Mouse (Mus musculus): ENCODE results near the gene Rfx8.

GRCm38 (mm10) chr1:39651241-39651548 is 69.6 kb downstream of the Rfx8 start, which contains the start of gene Creg2:
- TF ChIP-seq GATA1 (IDR thresholded peaks at IDR 0.05; ENCODE audit: low read length) = no peak
- TF ChIP-seq TAL1 (IDR thresholded peaks at IDR 0.05; ENCODE audit: low read length) = no peak
